Mouse (Mus musculus): ENCODE results near the gene Ephb4. TPM values are rescaled to one million over a fixed set of nuclear protein-coding genes. Genes with fewer than 3 reads are reported as not detected.

The Ephb4 gene
- not detected in 2 replicates for total RNA-seq (2014; fragmentation: Nextera tagmentation)
- total RNA-seq (2017): under 0.01 and 0.05 TPM in 2 replicates
- 0.07 TPM in 2 replicates for polyA plus RNA-seq (2012)

GRCm38 (mm10) chr5:137349384-137350204 is at the start of gene Ephb4:
TSS of gene Ephb4 (plus strand) at chr5:137350109.
- TF ChIP-seq GATA1 (IDR thresholded peaks at IDR 0.05; ENCODE audit: borderline replicate concordance, low read length) (no peak), GATA2 (IDR thresholded peaks at IDR 0.05; ENCODE audit: borderline replicate concordance, low read depth, low read length) (no peak), POLR2AphosphoS5 (IDR thresholded peaks at IDR 0.05; ENCODE audit: insufficient replicate concordance, low read depth, low read length) (no peak), CTCF (IDR thresholded peaks at IDR 0.05; ENCODE audit: low read depth, low read length) (no peak), TAL1 (conservative IDR thresholded peaks at IDR 0.05; ENCODE audit: low read depth, low read length) (no peak)
- DNase-seq (ENCODE audit: low spot score) (no peak), ATAC-seq (ENCODE audit: extremely low read depth, insufficient number of reproducible peaks, low FRiP score, poor library complexity, severe bottlenecking) (no peak)
- H3K4me1 ChIP-seq (ENCODE audit: insufficient read depth, low read depth, low read length): peaks cover 4% of the 10 kb centered on the region
- H3K36me3 ChIP-seq (replicated peaks): no peaks in the 10 kb centered on the region
- H3K4me3 ChIP-seq (ENCODE audit: low read depth, low read length): peak within 1 kb of the TSS; percentile 20; the same call in 1 of the 2 replicates
- H3K9me3 ChIP-seq (replicated peaks): no peaks in the 10 kb centered on the region
- H3K27me3 ChIP-seq (ENCODE audit: insufficient read depth, low read length): peaks cover 71% of the 10 kb centered on the region

GRCm38 (mm10) chr5:137301253-137301652 is 48.7 kb upstream of the Ephb4 start:
- DNase-seq (ENCODE audit: low spot score) (no peak), ATAC-seq (ENCODE audit: extremely low read depth, insufficient number of reproducible peaks, low FRiP score, poor library complexity, severe bottlenecking) (no peak)
- Histone ChIP-seq H3K27me3 (ENCODE audit: insufficient read depth, low read length) (no peaks in the 10 kb centered on the region), H3K36me3 (replicated peaks) (peaks cover 97% of the 10 kb centered on the region), H3K4me3 (ENCODE audit: low read depth, low read length) (no peak overlapping the region), H3K9me3 (replicated peaks) (no peaks in the 10 kb centered on the region), H3K4me1 (ENCODE audit: insufficient read depth, low read depth, low read length) (peaks cover 88% of the 10 kb centered on the region)
- no peak for TF ChIP-seq GATA1 (IDR thresholded peaks at IDR 0.05; ENCODE audit: borderline replicate concordance, low read length)
- TF ChIP-seq CTCF (IDR thresholded peaks at IDR 0.05; ENCODE audit: low read depth, low read length): no peak
- no peak for TF ChIP-seq TAL1 (conservative IDR thresholded peaks at IDR 0.05; ENCODE audit: low read depth, low read length)
- TF ChIP-seq POLR2AphosphoS5 (IDR thresholded peaks at IDR 0.05; ENCODE audit: insufficient replicate concordance, low read depth, low read length): no peak
- no peak for TF ChIP-seq GATA2 (IDR thresholded peaks at IDR 0.05; ENCODE audit: borderline replicate concordance, low read depth, low read length)

GRCm38 (mm10) chr5:137303609-137304008 is 46.3 kb upstream of the Ephb4 start:
- ATAC-seq (ENCODE audit: extremely low read depth, insufficient number of reproducible peaks, low FRiP score, poor library complexity, severe bottlenecking) (no peak), DNase-seq (ENCODE audit: low spot score) (no peak)
- H3K27me3 ChIP-seq (ENCODE audit: insufficient read depth, low read length): no peaks in the 10 kb centered on the region
- H3K4me3 ChIP-seq (ENCODE audit: low read depth, low read length): no peak overlapping the region
- TF ChIP-seq POLR2AphosphoS5 (IDR thresholded peaks at IDR 0.05; ENCODE audit: insufficient replicate concordance, low read depth, low read length) (no peak), TAL1 (conservative IDR thresholded peaks at IDR 0.05; ENCODE audit: low read depth, low read length) (no peak), CTCF (IDR thresholded peaks at IDR 0.05; ENCODE audit: low read depth, low read length) (no peak), GATA1 (IDR thresholded peaks at IDR 0.05; ENCODE audit: borderline replicate concordance, low read length) (no peak), GATA2 (IDR thresholded peaks at IDR 0.05; ENCODE audit: borderline replicate concordance, low read depth, low read length) (no peak)
- peaks cover 76% of the 10 kb centered on the region for H3K36me3 ChIP-seq (replicated peaks)
- peaks cover 3% of the 10 kb centered on the region for H3K9me3 ChIP-seq (replicated peaks)
- peaks cover 71% of the 10 kb centered on the region for H3K4me1 ChIP-seq (ENCODE audit: insufficient read depth, low read depth, low read length)

DNA sequence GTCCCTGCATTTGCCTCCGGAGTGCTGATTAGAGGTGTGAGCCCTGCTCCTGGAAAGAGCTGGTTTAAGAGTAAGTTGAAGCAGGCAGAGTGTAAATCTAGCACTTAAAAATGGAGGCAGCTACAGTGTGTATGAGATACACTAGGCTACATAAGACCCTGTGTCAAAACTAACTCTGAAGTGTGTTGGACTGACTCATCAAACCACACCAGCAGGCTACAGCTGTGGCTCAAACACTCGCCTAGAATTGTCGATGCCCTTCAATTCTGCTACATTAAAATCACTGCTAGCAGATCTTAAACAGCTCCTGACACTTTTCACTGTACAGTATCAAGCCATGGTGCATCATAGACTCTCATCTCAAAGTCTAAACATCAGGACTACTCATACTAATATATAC is 45.7 kb upstream of the Ephb4 start:
- no peak overlapping the region; the same call in 1 of the 2 replicates for H3K4me3 ChIP-seq (ENCODE audit: low read depth, low read length)

GRCm38 (mm10) chr5:137304816-137305215 is 45.1 kb upstream of the Ephb4 start:
- Histone ChIP-seq H3K36me3 (replicated peaks) (peaks cover 76% of the 10 kb centered on the region), H3K27me3 (ENCODE audit: insufficient read depth, low read length) (no peaks in the 10 kb centered on the region), H3K4me3 (ENCODE audit: low read depth, low read length) (peak overlapping the region; percentile 7; the same call in 1 of the 2 replicates), H3K9me3 (replicated peaks) (peaks cover 8% of the 10 kb centered on the region), H3K4me1 (ENCODE audit: insufficient read depth, low read depth, low read length) (peaks cover 70% of the 10 kb centered on the region)
- ATAC-seq (ENCODE audit: extremely low read depth, insufficient number of reproducible peaks, low FRiP score, poor library complexity, severe bottlenecking) (no peak), DNase-seq (ENCODE audit: low spot score) (no peak)
- no peak for TF ChIP-seq POLR2AphosphoS5 (IDR thresholded peaks at IDR 0.05; ENCODE audit: insufficient replicate concordance, low read depth, low read length)
- no peak for TF ChIP-seq GATA2 (IDR thresholded peaks at IDR 0.05; ENCODE audit: borderline replicate concordance, low read depth, low read length)
- TF ChIP-seq TAL1 (conservative IDR thresholded peaks at IDR 0.05; ENCODE audit: low read depth, low read length): no peak
- no peak for TF ChIP-seq CTCF (IDR thresholded peaks at IDR 0.05; ENCODE audit: low read depth, low read length)
- TF ChIP-seq GATA1 (IDR thresholded peaks at IDR 0.05; ENCODE audit: borderline replicate concordance, low read length): no peak

More for the DNA sequence above, 45.7 kb upstream of the Ephb4 start:
- DNase-seq (ENCODE audit: low spot score) (no peak), ATAC-seq (ENCODE audit: extremely low read depth, insufficient number of reproducible peaks, low FRiP score, poor library complexity, severe bottlenecking) (no peak)
- Histone ChIP-seq H3K9me3 (replicated peaks) (peaks cover 8% of the 10 kb centered on the region), H3K36me3 (replicated peaks) (peaks cover 76% of the 10 kb centered on the region), H3K4me1 (ENCODE audit: insufficient read depth, low read depth, low read length) (peaks cover 76% of the 10 kb centered on the region), H3K27me3 (ENCODE audit: insufficient read depth, low read length) (no peaks in the 10 kb centered on the region)
- TF ChIP-seq CTCF (IDR thresholded peaks at IDR 0.05; ENCODE audit: low read depth, low read length) (no peak), GATA2 (IDR thresholded peaks at IDR 0.05; ENCODE audit: borderline replicate concordance, low read depth, low read length) (no peak), GATA1 (IDR thresholded peaks at IDR 0.05; ENCODE audit: borderline replicate concordance, low read length) (no peak), POLR2AphosphoS5 (IDR thresholded peaks at IDR 0.05; ENCODE audit: insufficient replicate concordance, low read depth, low read length) (no peak), TAL1 (conservative IDR thresholded peaks at IDR 0.05; ENCODE audit: low read depth, low read length) (no peak)

DNA sequence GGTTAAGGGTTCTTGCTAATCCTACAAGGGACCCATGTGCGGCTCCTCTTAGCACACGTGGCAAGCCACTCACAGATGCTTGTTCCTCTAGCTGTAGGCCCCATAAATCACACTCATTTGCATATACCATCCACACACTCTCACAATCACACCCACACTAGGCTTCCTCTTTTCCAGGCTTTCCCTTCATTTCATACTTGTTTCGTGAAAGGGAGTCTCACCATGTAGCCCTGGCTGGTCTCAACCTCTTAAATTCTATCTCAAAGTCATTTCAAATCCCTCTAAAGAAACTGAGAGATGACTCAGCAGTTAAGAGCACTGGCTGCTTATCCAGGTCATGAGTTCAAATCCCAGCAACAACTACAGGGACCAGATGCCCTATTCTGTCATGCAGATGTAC is 44.1 kb upstream of the Ephb4 start:
- no peaks in the 10 kb centered on the region for H3K27me3 ChIP-seq (ENCODE audit: insufficient read depth, low read length)
- TF ChIP-seq GATA1 (IDR thresholded peaks at IDR 0.05; ENCODE audit: borderline replicate concordance, low read length) (no peak), CTCF (IDR thresholded peaks at IDR 0.05; ENCODE audit: low read depth, low read length) (no peak)
- peaks cover 68% of the 10 kb centered on the region for H3K4me1 ChIP-seq (ENCODE audit: insufficient read depth, low read depth, low read length)
- ATAC-seq (ENCODE audit: extremely low read depth, insufficient number of reproducible peaks, low FRiP score, poor library complexity, severe bottlenecking) (no peak), DNase-seq (ENCODE audit: low spot score) (no peak)
- H3K9me3 ChIP-seq (replicated peaks): peaks cover 8% of the 10 kb centered on the region
- peak overlapping the region; percentile 96 for H3K4me3 ChIP-seq (ENCODE audit: low read depth, low read length)
- H3K36me3 ChIP-seq (replicated peaks): peaks cover 76% of the 10 kb centered on the region

Measured in G1E (cell line).